Mouse (Mus musculus) thymus, adult 18-20 months (tissue): ENCODE data around the gene Rnaset2b.
"Not testable (repeated sequence)": the region's sequence is repeated elsewhere in the genome, so short reads cannot be mapped to it uniquely, and the experiment has no call there.

Experiments used
- DNase-seq, 2 experiments: peaks; one replicate each; pipeline ENCODE4 v3.0.0; 2022; ENCODE audit warnings: mixed read lengths in 2 of 2

The Rnaset2b gene

DNA sequence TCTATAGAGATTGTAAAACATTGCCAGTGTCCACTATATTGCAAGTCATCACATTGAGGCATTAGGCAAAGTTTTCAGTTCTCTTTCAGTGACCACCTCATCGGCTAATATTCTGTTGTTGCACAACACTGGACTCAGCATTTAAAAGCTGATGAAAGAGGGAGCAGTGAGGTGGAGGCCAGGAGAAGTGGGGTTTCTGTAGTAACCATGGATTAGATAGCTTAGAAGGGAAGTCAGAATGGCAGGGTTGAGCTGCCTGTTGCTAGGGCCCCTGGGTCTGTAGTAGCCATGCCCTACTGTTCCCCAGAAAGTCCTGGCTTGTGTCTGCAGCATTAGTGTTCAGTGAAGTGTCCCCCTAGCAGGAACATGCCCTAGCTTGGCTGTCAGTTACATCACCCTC, 15.7 kb downstream of the Rnaset2b start:
- DNase-seq: not testable (repeated sequence)

DNA sequence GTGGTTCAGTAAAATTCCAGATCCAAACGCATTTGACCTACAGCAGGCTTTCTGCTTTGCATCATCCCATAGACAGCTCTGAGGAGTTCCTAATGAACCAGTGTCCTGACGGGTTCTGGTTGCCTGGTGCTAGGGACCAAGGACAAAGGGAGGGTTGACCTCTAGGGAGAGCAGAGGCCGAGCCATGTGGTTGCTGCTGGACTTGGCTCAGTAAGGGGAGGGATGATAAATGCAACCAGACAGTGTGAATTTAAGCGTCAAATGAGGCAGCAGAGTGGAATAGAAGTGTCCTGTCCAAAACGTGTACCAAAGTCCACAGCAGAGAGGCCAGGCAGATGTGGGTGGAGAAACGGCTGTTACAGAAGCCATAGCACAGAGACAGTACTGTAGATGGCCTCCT, 25.1 kb downstream of the Rnaset2b start:
- DNase-seq: not testable (repeated sequence)

GRCm38 (mm10) chr17:6996826-6997225, 26.4 kb downstream of the Rnaset2b start:
- not testable (repeated sequence) for DNase-seq

GRCm38 (mm10) chr17:6997778-6998490, 27.5 kb downstream of the Rnaset2b start:
- DNase-seq: not testable (repeated sequence)

- DNase-seq: not testable (repeated sequence)
Observed at GRCm38 (mm10) chr17:7001790-7002585, 31.6 kb downstream of the Rnaset2b start.

GRCm38 (mm10) chr17:7003392-7003791, 33.0 kb downstream of the Rnaset2b start:
- not testable (repeated sequence) for DNase-seq

- DNase-seq: not testable (repeated sequence)
Observed at GRCm38 (mm10) chr17:7005646-7006045, 35.2 kb downstream of the Rnaset2b start.

DNA sequence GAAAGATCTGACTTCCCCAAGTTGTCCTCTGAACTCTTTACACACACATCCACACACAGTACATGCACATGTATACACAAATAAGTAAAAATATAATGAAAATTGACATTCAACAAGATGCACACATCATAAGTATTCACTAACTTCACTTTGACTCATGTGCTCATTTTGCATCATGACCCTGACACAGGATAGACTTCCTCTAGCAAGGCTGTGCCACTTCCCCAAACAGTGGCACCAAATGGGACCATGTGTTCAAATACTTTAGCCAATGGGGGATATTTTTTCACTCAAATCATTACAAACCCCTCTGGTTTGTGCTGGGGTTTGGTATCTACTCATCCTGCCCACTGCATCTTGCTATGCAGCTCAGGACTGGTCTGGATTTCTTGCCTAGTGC, 38.5 kb downstream of the Rnaset2b start:
- DNase-seq: not testable (repeated sequence)

- DNase-seq: not testable (repeated sequence)
Observed at GRCm38 (mm10) chr17:7009440-7009839, 39.0 kb downstream of the Rnaset2b start.

- DNase-seq: not testable (repeated sequence)
Observed at GRCm38 (mm10) chr17:7009901-7010300, 39.5 kb downstream of the Rnaset2b start.

DNA sequence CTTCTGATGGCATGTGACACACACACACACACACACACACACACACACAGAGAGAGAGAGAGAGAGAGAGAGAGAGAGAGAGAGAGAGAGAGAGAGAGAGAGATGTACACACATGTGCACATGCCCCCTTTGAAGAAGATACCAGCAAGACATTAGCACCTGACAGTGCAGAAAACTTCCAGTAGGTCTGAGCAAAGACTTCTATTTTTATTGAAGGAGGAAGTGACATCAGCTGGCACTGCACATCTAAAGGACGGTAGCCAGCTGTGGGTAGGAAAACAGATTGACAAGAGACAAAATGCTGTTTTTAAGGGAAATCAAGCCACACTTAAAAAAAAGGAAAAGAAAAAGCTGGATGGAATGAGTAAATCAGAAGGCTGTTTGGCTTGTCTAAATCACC, 43.8 kb downstream of the Rnaset2b start:
- DNase-seq: not testable (repeated sequence)

DNA sequence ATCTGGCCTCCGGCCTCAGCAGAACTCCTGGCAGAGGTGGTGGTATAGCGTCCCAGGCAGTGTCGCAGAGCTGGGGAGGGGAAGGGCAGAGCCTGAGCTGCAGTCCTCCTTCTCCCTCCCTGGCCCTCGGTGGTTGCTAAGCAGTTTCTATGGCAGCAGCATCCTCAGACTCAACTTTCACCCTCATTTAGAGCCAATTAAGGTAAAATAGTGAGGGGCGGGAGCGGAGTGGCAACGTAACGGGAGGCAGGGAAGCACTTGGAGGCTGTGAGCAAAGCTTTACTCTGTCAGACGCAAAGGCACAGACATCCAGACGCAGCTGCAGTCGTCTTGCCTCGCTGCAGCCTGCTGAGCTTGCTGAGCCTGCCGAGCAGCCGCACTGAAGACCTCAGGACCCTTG, 54.8 kb downstream of the Rnaset2b start, which contains the start of gene Gm1604a:
TSS of gene Gm1604a (plus strand) at position 312 of the 400 bp plus-strand sequence.
- not testable (repeated sequence) for DNase-seq

DNA sequence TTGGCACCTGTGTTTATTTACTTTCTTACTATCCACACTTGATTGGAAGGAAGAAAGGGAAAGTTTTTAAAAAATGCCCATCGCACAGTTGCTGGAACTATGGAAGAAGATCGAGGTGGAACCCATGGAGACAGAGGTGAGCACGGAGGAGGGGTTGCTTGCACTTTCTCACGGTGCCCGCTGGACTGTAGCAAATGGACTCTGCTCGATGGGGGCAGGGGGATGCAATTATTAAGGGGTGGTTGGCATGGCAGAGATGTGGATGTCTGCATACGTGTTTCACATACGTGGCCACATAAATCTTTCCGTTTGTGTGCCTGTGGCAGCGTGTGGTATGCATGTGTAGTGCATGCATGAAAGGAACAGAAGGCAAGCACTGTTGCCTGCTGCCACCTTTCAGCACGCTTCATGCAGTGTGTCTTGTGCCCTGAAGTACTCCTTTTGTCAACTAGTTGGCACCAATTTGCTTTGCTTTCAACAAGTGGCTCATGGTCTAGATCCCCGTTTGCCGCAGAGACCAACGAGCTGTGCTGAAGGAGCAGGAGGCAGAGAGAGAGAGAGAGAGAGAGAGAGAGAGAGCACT, 55.4 kb downstream of the Rnaset2b start:
- DNase-seq: not testable (repeated sequence)

DNA sequence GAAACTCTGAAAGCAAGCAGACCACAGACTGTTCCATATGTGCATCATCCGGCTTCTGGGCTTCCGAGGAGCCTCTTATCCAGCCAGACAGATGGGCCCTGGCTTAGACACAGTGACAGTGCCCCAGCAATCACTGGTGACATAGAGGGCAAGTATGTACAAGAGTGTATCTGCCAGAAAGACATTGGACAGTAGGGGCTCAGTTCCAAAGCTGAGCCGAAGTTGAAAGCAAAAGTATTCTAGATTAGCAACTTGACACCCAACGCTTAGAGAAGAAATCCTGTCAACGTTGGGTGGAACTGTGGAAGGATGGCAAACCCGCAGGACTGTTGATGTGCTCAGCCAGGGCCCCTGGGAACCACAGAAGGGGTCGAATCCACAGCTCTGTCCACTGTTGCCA, 59.8 kb downstream of the Rnaset2b start:
- DNase-seq: not testable (repeated sequence)

DNA sequence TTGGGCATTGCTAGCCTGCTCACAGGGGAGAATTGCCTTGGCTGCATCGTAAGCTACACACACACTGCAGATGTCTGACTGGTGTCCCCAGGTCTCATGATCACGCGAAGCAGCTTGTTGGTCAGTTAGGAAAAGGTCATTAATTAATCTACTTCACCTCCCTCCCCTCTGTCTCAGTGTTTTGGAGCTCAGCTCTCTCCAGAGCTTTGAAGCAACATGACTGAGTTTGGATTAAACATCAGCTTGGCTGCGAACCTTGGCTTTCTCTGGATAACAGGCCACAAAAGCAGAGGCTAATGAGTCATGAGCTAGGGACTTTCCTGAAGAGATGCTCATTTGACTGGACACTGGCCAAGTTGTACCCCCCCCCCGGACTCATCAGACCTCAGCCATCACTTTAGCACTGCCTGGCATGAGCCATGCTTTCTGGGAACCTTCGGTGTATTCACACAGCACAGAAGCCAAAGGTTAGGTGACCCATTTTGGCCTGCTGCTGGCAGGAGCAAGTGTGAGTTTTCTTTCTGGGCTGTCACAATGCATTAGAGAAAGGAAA, 60.3 kb downstream of the Rnaset2b start:
- not testable (repeated sequence) for DNase-seq

DNA sequence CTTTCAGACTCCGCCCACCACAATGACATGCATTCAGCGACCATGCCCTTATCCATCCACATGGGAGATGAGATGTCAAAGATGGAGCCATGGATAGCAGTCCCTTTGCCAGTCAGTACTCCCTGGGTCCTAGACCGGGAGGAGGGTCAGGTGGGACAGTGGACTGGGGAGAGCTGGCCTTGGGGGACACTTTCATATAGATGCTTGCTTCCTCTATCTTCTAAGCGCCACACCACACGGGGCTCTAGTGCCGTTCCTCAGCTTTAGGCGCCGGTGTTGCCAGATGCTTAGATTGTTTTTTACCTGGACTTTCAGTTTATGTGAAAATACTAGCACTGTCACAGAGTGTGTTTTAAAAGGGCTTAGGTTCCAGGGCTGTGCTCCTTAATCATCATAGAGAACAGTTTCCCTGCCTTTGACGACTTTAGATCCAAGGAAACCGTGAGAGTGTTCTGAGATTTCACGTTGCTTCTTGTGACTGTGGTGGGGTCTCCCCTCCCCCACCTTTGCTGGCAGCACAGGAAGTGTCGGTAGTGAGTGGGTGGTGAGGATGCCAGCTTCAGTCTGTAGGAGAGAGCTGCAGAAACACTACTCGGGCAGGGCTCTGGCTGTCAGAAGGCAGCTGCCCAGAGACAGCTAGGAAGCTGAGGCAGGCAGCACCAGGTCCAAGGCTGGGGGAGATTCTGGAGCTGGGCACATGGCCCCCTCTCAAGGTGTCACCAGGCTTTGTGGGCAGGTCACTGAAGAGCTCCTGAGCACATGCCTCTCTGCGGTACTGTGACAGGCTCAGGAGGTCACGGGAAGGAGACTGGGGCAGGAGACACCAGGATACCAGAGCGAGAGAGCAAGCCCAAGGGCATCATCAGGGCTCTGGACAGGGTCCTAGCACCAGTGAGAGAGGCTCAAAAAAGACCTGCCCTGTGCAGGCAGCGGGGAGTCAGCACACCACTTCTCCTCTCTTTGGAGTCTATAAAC, 63.0 kb downstream of the Rnaset2b start:
- DNase-seq: not testable (repeated sequence)
